Mouse (Mus musculus) lung, postnatal 14 days (tissue): ENCODE results near the gene Snph.
"Not testable (repeated sequence)": the region's sequence is repeated elsewhere in the genome, so short reads cannot be mapped to it uniquely, and the experiment has no call there.

Source experiments
- DNase-seq: peaks from one replicate; pipeline ENCODE4 v3.0.0; 2021

Gene Snph

GRCm38 (mm10) chr2:151632159-151632814 is at the start of gene Snph:
Gene Snph, minus strand, starts transcription at chr2:151632593.
- DNase-seq: peak; percentile 65

GRCm38 (mm10) chr2:151676234-151676633 is 43.8 kb upstream of the Snph start:
- no peak for DNase-seq

GRCm38 (mm10) chr2:151670968-151671329 is 38.6 kb upstream of the Snph start:
- DNase-seq: no peak

- DNase-seq: no peak
Observed at GRCm38 (mm10) chr2:151670026-151670967, 37.9 kb upstream of the Snph start.

GRCm38 (mm10) chr2:151668433-151668832 is 36.0 kb upstream of the Snph start, which contains the start of gene Rad21l:
Gene Rad21l, minus strand, starts transcription at chr2:151668533.
- DNase-seq: no peak

DNA sequence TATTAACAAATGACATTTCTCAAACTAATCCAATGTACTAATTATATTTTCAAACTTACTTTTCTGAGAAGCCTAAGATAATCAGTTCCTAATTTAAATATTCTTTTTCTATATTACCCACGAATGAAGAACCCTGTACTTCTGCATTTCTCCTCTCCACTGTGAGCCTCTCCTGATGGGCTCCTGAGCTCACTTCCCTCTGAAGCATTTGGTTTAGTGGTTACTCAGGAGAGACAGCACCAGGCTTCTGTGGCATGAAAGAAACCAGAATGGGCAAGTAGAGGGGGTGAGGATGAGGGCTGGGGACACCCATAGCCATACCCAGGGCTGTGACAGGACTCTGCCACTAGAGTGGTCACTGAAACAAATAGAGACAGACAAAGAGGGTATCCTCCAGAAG is 19.7 kb upstream of the Snph start:
- DNase-seq: no peak

DNA sequence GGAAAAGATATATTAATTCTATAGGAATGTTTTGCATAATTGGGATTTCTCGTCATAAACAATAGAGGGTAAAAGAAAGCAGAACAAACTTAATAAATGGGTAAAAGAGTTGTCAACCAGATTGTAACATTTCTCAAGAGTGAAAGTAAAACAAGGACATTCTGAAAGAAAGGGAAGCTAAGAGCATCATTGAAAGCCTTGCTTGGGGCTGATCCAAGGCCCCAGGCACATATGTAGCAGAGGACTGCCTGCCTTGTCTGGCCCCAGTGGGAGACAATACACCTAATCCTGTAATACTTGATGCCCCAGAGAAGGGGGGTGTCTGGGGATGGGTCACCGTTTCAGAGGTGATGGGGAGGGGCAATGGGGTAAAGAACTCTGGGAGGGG is 3.6 kb upstream of the Snph start:
- DNase-seq: no peak

GRCm38 (mm10) chr2:151635362-151636014 is 3.1 kb upstream of the Snph start:
- DNase-seq: no peak

DNA sequence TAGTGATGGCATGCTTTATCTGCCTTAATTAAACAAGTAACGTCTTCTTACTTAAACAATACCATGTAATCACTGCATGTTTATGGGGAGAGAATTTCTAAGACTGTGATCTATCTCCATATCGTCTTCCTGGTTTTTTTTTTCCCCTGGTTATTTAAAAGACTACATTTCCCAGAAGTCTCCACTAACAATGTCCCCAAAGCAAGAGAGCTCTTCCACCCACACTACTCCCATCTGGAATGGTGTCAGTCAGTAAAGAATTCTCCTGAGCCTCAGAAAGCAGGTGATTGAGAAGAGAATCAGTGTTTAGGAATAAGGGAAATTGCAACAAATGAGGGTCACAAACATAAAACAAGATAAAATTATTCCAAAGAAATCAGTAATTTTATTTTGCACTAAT is 2.5 kb upstream of the Snph start:
- DNase-seq: no peak

GRCm38 (mm10) chr2:151632982-151633381 is 589 bp upstream of the Snph start:
- no peak for DNase-seq

DNA sequence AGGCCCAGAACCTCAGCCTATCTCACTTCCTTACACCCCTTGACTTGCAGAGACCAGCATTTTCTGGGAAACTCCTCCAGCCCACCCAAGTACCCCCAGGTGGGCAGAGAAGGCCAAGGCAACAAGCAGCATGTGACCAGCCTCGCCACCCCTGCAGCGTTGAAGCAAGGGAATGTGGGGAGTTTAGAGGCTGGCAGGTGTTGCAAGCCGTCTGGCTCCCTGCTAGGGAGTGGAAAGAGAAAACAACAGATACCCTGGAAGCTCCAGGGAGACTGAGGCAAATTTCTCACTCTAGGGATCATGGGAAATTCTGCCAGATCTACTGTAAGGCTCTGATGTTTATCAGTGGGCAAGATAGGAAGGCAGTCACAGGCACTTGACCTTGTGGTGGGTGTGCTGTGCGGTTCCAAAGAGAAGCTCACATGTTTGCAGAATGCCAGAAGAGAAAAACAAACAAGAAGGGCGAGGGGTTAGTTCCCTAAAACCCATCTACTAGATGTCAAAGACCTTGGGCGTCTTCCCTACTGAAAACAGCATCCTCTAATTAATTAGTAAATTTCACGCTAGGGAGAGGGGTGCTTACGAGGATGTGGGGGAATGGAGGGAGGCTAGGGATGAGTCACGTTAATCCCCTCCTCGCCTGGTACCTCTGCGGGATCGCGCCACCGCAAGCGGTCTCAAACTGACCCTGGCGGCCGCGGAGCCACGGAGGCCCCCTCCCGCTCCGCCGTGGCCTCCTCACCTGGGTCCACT is 811 bp downstream of the Snph start:
- no peak for DNase-seq

GRCm38 (mm10) chr2:151629310-151629709 is 3.1 kb downstream of the Snph start:
- DNase-seq: no peak

DNA sequence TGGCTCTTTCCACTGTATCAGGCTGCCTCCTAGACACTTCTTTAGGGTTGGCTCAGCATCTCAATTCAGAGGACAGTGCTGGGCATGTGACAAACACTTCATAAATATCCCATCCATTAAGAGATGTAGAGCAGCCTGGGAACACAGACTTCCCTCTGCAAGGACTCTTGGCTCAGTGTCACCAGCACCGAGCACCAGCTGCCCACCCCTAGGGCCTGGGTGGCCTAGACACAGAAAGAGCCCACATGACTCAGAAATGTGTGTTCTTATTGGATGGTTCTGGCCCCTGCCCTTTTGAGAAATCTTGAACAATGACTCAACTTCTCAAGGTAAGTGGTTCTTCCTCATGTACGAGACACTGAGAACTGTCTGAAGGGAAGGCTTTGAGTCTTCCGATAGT is 4.4 kb downstream of the Snph start:
- DNase-seq: no peak

DNA sequence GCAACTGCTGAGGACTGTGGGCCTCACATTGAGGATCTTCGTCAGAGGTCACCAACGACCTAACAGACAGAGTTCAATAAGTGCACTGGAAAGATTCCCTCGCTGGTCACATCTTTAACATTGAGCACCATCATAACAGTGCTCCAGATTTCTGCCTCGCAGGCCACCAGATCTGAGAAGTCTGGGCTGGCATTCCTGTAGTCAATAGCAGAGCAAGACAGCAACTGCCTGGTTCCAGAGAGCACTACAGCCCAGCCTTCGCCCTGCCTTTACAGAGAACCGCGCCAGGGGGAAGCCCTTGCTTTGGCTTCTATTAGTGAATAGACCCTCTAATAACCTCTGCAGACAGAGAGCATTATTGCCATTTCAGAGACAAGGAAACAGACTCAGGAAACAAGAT is 6.1 kb downstream of the Snph start:
- DNase-seq: no peak

DNA sequence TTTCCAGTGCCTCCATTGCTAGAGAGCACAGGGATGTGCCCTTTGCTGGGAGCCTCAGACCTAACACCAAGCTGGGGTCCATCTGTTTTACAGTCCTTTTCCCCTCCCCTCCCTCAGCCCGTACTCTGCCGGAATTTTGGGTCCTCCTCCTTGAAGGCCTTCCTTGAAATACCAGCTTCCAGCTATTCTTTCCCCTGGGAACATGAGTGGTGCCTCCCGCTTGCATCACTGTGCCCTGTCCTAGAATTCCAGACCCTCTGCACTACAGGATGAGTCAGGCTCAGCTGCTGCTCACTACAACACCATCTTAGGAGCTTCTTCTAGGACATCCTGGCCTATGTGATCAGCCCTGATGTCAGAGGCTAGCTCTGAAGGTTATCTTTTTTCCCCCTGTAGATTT is 8.6 kb downstream of the Snph start:
- DNase-seq: no peak

DNA sequence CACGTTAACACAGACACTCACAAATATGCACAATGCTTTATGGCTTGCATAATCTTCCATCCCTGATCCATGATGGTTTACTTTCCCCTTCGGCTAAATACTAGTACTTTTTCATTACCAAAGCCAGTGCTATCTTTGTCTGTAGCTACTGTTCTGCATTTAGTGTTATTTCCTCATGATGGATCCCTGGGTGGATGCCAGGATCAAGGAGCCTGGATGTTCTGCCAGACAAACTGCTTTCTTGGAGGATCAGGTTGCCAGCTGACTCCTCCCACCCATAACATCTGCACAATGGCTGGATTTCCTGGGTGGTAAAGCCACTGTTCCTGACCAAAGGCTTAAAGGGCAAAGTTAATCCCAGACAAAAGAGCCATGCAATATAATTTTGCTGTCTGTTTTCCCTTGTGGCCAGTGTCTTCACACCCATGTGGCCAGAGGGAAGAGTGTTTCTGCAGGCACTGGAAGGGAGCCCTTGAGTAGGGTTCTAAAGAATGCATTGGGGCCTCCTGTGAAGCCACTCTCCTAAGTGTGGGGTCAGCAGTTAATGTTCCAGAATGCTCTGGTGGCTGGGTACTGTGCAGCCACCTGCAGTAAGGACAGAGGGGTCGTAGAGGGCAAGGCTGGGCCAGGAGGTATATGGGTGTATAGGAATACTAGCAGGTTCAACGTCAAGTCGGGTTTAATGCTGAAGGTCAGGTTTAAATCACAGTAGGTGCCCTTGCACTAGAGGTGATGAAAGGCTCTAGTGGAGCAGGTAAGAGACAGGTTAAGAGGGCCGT is 15.7 kb downstream of the Snph start:
- peak; percentile 31 for DNase-seq

DNA sequence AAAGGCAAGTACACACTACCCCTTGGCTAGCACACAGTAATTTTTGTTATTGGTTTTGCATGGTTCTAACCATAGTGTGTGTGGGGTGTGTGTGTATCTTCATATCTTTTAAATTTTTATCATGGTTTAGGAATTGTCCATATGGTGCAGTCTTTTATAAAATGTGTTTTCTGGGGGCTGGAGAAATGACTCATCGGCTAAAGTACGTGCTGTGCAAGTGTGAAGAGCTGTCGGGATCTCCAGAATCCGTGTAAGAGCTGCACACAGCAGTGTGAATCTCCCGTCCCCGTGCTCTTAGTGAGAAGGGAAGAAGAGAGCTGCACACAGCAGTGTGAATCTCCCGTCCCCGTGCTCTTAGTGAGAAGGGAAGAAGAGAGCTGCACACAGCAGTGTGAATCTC is 16.6 kb downstream of the Snph start:
- not testable (repeated sequence) for DNase-seq

DNA sequence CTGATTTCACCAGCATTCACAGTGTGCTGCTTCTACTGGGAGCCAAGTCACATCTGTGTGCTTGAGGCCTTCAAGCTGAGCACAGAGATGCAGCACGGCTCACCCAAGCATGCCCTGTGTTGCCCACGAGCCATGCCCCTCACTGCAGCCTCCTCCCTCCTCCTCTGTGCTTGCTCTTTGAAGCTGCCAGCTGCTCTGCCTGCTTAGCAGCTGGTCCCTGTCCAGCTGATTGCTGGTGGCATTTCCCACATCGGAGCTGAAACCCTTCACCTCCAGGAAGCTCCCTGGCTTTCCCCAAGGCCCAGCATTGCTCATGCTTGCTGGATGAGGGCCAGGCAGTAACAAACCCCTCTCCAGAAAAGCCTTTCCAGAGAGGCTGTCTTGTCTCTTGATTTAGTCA is 22.4 kb downstream of the Snph start:
- no peak for DNase-seq

- no peak for DNase-seq
Observed at GRCm38 (mm10) chr2:151608435-151608834, 24.0 kb downstream of the Snph start.

- DNase-seq: peak; percentile 25
Observed at GRCm38 (mm10) chr2:151605437-151605987, 26.9 kb downstream of the Snph start.

DNA sequence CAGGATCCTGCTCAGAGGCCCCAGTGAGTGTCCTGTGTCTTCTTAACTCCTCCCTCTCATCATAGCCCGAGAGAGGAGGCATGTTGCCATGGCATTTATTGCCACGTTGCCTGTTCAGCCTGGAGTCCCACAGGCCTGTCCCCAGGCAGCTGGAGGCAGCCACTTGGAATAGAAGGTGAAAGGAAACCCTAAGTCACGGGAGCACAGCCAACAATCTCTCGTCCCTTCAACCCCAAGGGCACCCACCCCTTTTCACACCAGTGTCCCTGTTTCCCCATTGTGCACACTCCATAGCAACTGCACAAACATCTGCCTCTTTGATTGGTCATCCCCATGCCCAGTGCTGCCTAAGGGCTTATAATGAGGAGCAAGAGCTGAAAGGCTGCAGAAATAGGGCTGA is 28.8 kb downstream of the Snph start:
- DNase-seq: peak; percentile 14

GRCm38 (mm10) chr2:151602106-151602505 is 30.3 kb downstream of the Snph start:
- no peak for DNase-seq
